Mouse (Mus musculus) colon, adult 2 months (tissue): ENCODE data around the gene Olfr979. TPM values are rescaled to one million over a fixed set of nuclear protein-coding genes. Genes with fewer than 3 reads are reported as not detected.

Experiments used
- polyA plus RNA-seq: library from polyadenylated mRNA; depleted of rRNA; stranded (reverse); fragments of >200 nt; gene quantifications from 2 replicates; pipeline ENCODE4 v1.2.3, GENCODE M21; 2012; rRNA removed

Gene Olfr979
- not detected in 2 replicates for polyA plus RNA-seq

GRCm38 (mm10) chr9:40003365-40003764 lies at the start of gene Olfr979:
Gene Olfr979, minus strand, starts transcription at chr9:40003465.

GRCm38 (mm10) chr9:40021164-40021563 lies 17.9 kb upstream of the Olfr979 start, which contains the start of gene Olfr981:
Gene Olfr981, plus strand, starts transcription at chr9:40021464.

GRCm38 (mm10) chr9:40009482-40009881 lies 6.2 kb upstream of the Olfr979 start, which contains the start of gene Olfr980:
Gene Olfr980, minus strand, starts transcription at chr9:40009582.

GRCm38 (mm10) chr9:39991813-39992212 lies 11.5 kb downstream of the Olfr979 start, which contains the start of gene Olfr978:
Gene Olfr978, plus strand, starts transcription at chr9:39992113.

GRCm38 (mm10) chr9:39961033-39961432 lies 42.2 kb downstream of the Olfr979 start, which contains the start of gene Olfr976:
Gene Olfr976, minus strand, starts transcription at chr9:39961133.

GRCm38 (mm10) chr9:39951946-39952345 lies 51.3 kb downstream of the Olfr979 start, which contains the start of gene Olfr975:
Gene Olfr975, minus strand, starts transcription at chr9:39952046.

Other genes starting within 250 kb of the Olfr979 start
- gene Olfr968, start 220.2 kb downstream of the Olfr979 start, polyA plus RNA-seq = not detected in 2 replicates
- not detected in 2 replicates for gene Olfr969, start 212.5 kb downstream of the Olfr979 start, polyA plus RNA-seq
- not detected in 2 replicates for gene Olfr970, start 194.6 kb downstream of the Olfr979 start, polyA plus RNA-seq
- not detected in 2 replicates for gene Olfr971, start 166.6 kb downstream of the Olfr979 start, polyA plus RNA-seq
- gene Olfr972, start 137.0 kb downstream of the Olfr979 start, polyA plus RNA-seq = not detected in 2 replicates
- not detected in 2 replicates for gene Olfr229, start 96.1 kb downstream of the Olfr979 start, polyA plus RNA-seq
- gene Olfr974, start 66.0 kb downstream of the Olfr979 start, polyA plus RNA-seq = not detected in 2 replicates
- gene Olfr975, start 51.4 kb downstream of the Olfr979 start, polyA plus RNA-seq = not detected in 2 replicates
- not detected in 2 replicates for gene Olfr976, start 42.3 kb downstream of the Olfr979 start, polyA plus RNA-seq
- not detected in 2 replicates for gene Olfr978, start 11.4 kb downstream of the Olfr979 start, polyA plus RNA-seq
- not detected in 2 replicates for gene Olfr980, start 6.1 kb upstream of the Olfr979 start, polyA plus RNA-seq
- gene Olfr981, start 18.0 kb upstream of the Olfr979 start, polyA plus RNA-seq = not detected in 2 replicates
- gene Olfr982, start 70.4 kb upstream of the Olfr979 start, polyA plus RNA-seq = not detected in 2 replicates
- not detected in 2 replicates for gene Olfr983, start 90.1 kb upstream of the Olfr979 start, polyA plus RNA-seq
- not detected in 2 replicates for gene Olfr984, start 110.7 kb upstream of the Olfr979 start, polyA plus RNA-seq
- gene Olfr985, start 126.7 kb upstream of the Olfr979 start, polyA plus RNA-seq = not detected in 2 replicates
- gene Tmem225, start 144.7 kb upstream of the Olfr979 start, polyA plus RNA-seq = not detected in 2 replicates
- not detected in 2 replicates for gene Olfr986, start 177.5 kb upstream of the Olfr979 start, polyA plus RNA-seq
- 0.56 and 0.58 TPM in 2 replicates for gene Zfp202, start 188.9 kb upstream of the Olfr979 start, polyA plus RNA-seq